Comparison of ENCODE assay signal across 16 mouse cellular contexts in the genomic region with DNA sequence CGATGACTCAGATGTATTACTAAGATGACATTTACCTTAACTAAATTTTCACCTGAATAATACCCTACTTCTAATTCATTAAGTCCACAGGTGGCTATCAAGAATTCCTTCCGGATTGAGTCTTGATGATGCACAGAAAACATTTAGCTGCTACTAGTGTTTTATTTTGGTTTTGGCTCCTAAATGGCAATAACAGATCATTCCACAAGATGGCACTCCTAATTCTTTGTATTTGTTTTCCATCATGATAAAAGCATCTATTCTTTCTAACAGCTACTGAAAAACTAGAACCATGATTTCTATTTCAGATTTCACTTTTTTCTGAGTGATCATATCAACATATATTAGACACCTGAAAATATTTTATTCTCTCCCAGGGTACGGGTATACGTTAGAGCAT.
DNase-seq lines count a peak whose midpoint lies in the region; ATAC-seq and TF ChIP-seq lines count a peak whose summit lies in the region.
"Had no signal": no experiment of that assay in that cellular context is flagged by ENCODE, and none has a peak within 500 bp of the region (broad histone marks: within the 10 kb centered on the region; RNA-seq: fewer than 3 reads in every experiment).

No protein-coding gene starts in this region.

- no peaks in the 10 kb centered on the region for H3K79me2 ChIP-seq in MEL (ENCODE audit: control insufficient read depth, insufficient read depth, low read length, poor library complexity)

- H3K9me3 ChIP-seq in forebrain, postnatal 0 days (ENCODE audit: low read length) = no peaks in the 10 kb centered on the region
- no peaks in the 10 kb centered on the region for H3K9me3 ChIP-seq in forebrain, embryonic 11.5 days (ENCODE audit: control insufficient read depth, low read length)
- no peaks in the 10 kb centered on the region for H3K9me3 ChIP-seq in MEL (replicated peaks; ENCODE audit: insufficient read depth, low read length)
- H3K9me3 ChIP-seq: embryonic facial prominence, embryonic 12.5 days; forebrain, embryonic 12.5 days; heart, embryonic 15.5 days; limb, embryonic 13.5 days had no signal

- H3K36me3 ChIP-seq in forebrain, postnatal 0 days (ENCODE audit: insufficient read depth) = no peaks in the 10 kb centered on the region
- no peaks in the 10 kb centered on the region for H3K36me3 ChIP-seq in forebrain, embryonic 11.5 days (ENCODE audit: control insufficient read depth, insufficient read depth, low read length)
- no peaks in the 10 kb centered on the region for H3K36me3 ChIP-seq in MEL (ENCODE audit: control insufficient read depth in 1 of 2, insufficient read depth in 2 of 2, low read length in 2 of 2)
- H3K36me3 ChIP-seq: embryonic facial prominence, embryonic 12.5 days; forebrain, embryonic 12.5 days; heart, embryonic 15.5 days; limb, embryonic 13.5 days had no signal

- intact Hi-C loops in left cerebral cortex, adult 2 months (cut with DNase I) = loop anchor here (1.0 to 10.0 kb wide), 3 partner anchors 413 to 1211 kb away; no protein-coding TSS in a partner anchor
- intact Hi-C loops in left cerebral cortex, postnatal 10 days (cut with DNase I) = loop anchor here (5.0 to 10.0 kb wide), 2 partner anchors 371 to 833 kb away; partner anchors contain the start of gene Fgf13

- H3K4me1 ChIP-seq in forebrain, postnatal 0 days (ENCODE audit: insufficient read depth) = no peaks in the 10 kb centered on the region
- H3K4me1 ChIP-seq in forebrain, embryonic 11.5 days (replicated peaks; ENCODE audit: control insufficient read depth, insufficient read depth, low read length) = no peaks in the 10 kb centered on the region
- no peaks in the 10 kb centered on the region for H3K4me1 ChIP-seq in MEL (ENCODE audit: control insufficient read depth in 1 of 2, insufficient read depth in 2 of 2, low read length in 2 of 2)
- H3K4me1 ChIP-seq: embryonic facial prominence, embryonic 12.5 days; forebrain, embryonic 12.5 days; heart, embryonic 15.5 days; limb, embryonic 13.5 days had no signal

- peak; percentile 60 for TF ChIP-seq CTCF in forebrain, postnatal 0 days (IDR thresholded peaks at IDR 0.05; ENCODE audit: low read depth)
- peak; percentile 63 for TF ChIP-seq CTCF in left cerebral cortex, adult 2 months (IDR thresholded peaks at IDR 0.05)
- peak in 1 of 3 experiments; percentile 34; a peak in 2 of 6 replicates for TF ChIP-seq CTCF in MEL (IDR thresholded peaks at IDR 0.05 in 2 of 3, conservative IDR thresholded peaks at IDR 0.05 in 1 of 3; ENCODE audit: control insufficient read depth in 1 of 3, insufficient read depth in 1 of 3, low read depth in 2 of 3, low read length in 3 of 3, poor library complexity in 1 of 3, severe bottlenecking in 1 of 3)

- no peak for TF ChIP-seq POLR2A in MEL (IDR thresholded peaks at IDR 0.05; ENCODE audit: control insufficient read depth in 1 of 2, insufficient read depth in 1 of 2, low read depth in 1 of 2, low read length in 2 of 2, poor library complexity in 1 of 2)

- peak; percentile 54 for DNase-seq in forebrain, postnatal 0 days
- DNase-seq in forebrain, embryonic 11.5 days (ENCODE audit: low spot score) = no peak
- DNase-seq in left cerebral cortex, adult 2 months (ENCODE audit: extremely low spot score in 1 of 2, low spot score in 2 of 2) = no peak
- DNase-seq in left cerebral cortex, postnatal 10 days (ENCODE audit: extremely low spot score in 1 of 2, low spot score in 2 of 2) = no peak
- no peak for DNase-seq in MEL (ENCODE audit: low read depth, low spot score)
- peak; percentile 3 for DNase-seq in embryo, embryonic 11.5 days (ENCODE audit: low read depth, low spot score)
- DNase-seq in ovary, postnatal 14 days (ENCODE audit: low spot score) = no peak
- DNase-seq: gastrocnemius, postnatal 25 days; kidney, adult 11 months; right cerebral cortex, postnatal 4 days had no signal

- 75% methylated on average over 4 of the region's 4 CpGs for WGBS in forebrain, postnatal 0 days
- 76% methylated on average over 4 of the region's 4 CpGs for WGBS in forebrain, embryonic 11.5 days

- TF ChIP-seq EP300 in MEL (IDR thresholded peaks at IDR 0.05; ENCODE audit: low read depth in 1 of 2, low read length in 2 of 2) = no peak

- TF ChIP-seq RAD21 in MEL (IDR thresholded peaks at IDR 0.05; ENCODE audit: low read depth, low read length) = peak; percentile 44

- H3K9ac ChIP-seq in forebrain, postnatal 0 days = no peak overlapping the region
- H3K9ac ChIP-seq in forebrain, embryonic 11.5 days (ENCODE audit: low read length) = no peak overlapping the region
- no peak overlapping the region for H3K9ac ChIP-seq in MEL (ENCODE audit: control insufficient read depth, low read depth, low read length, poor library complexity, severe bottlenecking)
- H3K9ac ChIP-seq: embryonic facial prominence, embryonic 12.5 days; forebrain, embryonic 12.5 days; heart, embryonic 15.5 days; limb, embryonic 13.5 days had no signal

- no peak overlapping the region for H3K4me3 ChIP-seq in forebrain, postnatal 0 days (ENCODE audit: low read depth, low read length)
- no peak overlapping the region for H3K4me3 ChIP-seq in forebrain, embryonic 11.5 days (ENCODE audit: low read depth, low read length)
- H3K4me3 ChIP-seq in left cerebral cortex, adult 2 months = no peak overlapping the region
- no peak overlapping the region for H3K4me3 ChIP-seq in MEL (ENCODE audit: control insufficient read depth in 1 of 2, insufficient read depth in 1 of 2, low read depth in 2 of 2, low read length in 2 of 2)
- H3K4me3 ChIP-seq: embryonic facial prominence, embryonic 12.5 days; forebrain, embryonic 12.5 days; heart, embryonic 15.5 days; limb, embryonic 13.5 days had no signal

- H3K27ac ChIP-seq in forebrain, postnatal 0 days (ENCODE audit: low read depth, low read length) = no peak overlapping the region
- no peak overlapping the region for H3K27ac ChIP-seq in forebrain, embryonic 11.5 days (ENCODE audit: low read depth, low read length)
- H3K27ac ChIP-seq in left cerebral cortex, adult 2 months = no peak overlapping the region
- no peak overlapping the region for H3K27ac ChIP-seq in MEL (ENCODE audit: control insufficient read depth, low read depth, low read length)
- H3K27ac ChIP-seq: embryonic facial prominence, embryonic 12.5 days; forebrain, embryonic 12.5 days; heart, embryonic 15.5 days; limb, embryonic 13.5 days had no signal

- no peaks in the 10 kb centered on the region for H3K27me3 ChIP-seq in forebrain, postnatal 0 days (ENCODE audit: insufficient read depth, low read length)
- H3K27me3 ChIP-seq in forebrain, embryonic 11.5 days (ENCODE audit: control insufficient read depth, insufficient read depth, low read length) = no peaks in the 10 kb centered on the region
- no peaks in the 10 kb centered on the region for H3K27me3 ChIP-seq in MEL (ENCODE audit: control insufficient read depth in 1 of 2, insufficient read depth in 2 of 2, low read length in 2 of 2)
- H3K27me3 ChIP-seq: embryonic facial prominence, embryonic 12.5 days; forebrain, embryonic 12.5 days; heart, embryonic 15.5 days; limb, embryonic 13.5 days had no signal

- no peak overlapping the region for H3K4me2 ChIP-seq in forebrain, postnatal 0 days (ENCODE audit: low read depth)
- no peak overlapping the region for H3K4me2 ChIP-seq in forebrain, embryonic 11.5 days (ENCODE audit: low read depth, low read length, severe bottlenecking)
- H3K4me2 ChIP-seq: embryonic facial prominence, embryonic 12.5 days; forebrain, embryonic 12.5 days; heart, embryonic 15.5 days; limb, embryonic 13.5 days had no signal

- ATAC-seq in forebrain, postnatal 0 days = no peak
- ATAC-seq in forebrain, embryonic 11.5 days (replicated peaks; ENCODE audit: low FRiP score) = no peak
- ATAC-seq in megakaryocyte-erythroid progenitor cell, adult 5-6 weeks (replicated peaks; ENCODE audit: low FRiP score, low TSS enrichment, poor library complexity, severe bottlenecking) = no peak
- ATAC-seq: activated CD4-positive, CD25-positive, alpha-beta regulatory T cell, adult 4 months had no signal

TF ChIP-seq in MEL, 35 proteins besides CTCF, POLR2A, EP300 and RAD21:
- TF ChIP-seq MXI1 (IDR thresholded peaks at IDR 0.05; ENCODE audit: low read depth, low read length) (no peak), GATA1 (IDR thresholded peaks at IDR 0.05; ENCODE audit: low read depth, low read length) (no peak), E2F4 (IDR thresholded peaks at IDR 0.05; ENCODE audit: borderline replicate concordance, low read depth, low read length) (no peak), NRF1 (IDR thresholded peaks at IDR 0.05; ENCODE audit: insufficient read depth, low read depth, low read length, poor library complexity, severe bottlenecking) (no peak), ZKSCAN1 (IDR thresholded peaks at IDR 0.05; ENCODE audit: low read depth, low read length) (no peak), SMC3 (IDR thresholded peaks at IDR 0.05; ENCODE audit: low read depth, low read length) (peak; percentile 48)
TF ChIP-seq in MEL: peak in this region for 1.

Comparison
In these comparisons a context has a peak if more than half of its experiments do, and no peak if none do; other contexts are left out.
1. DNase-seq: peak in forebrain, postnatal 0 days (single experiment) and embryo, embryonic 11.5 days (single experiment); none in forebrain, embryonic 11.5 days (single experiment), left cerebral cortex, adult 2 months (0 of 2), left cerebral cortex, postnatal 10 days (0 of 2), MEL (single experiment) and ovary, postnatal 14 days (single experiment).